Mouse (Mus musculus) midbrain, embryonic 13.5 days (tissue): Measurements from ENCODE around the gene Nisch. TPM values are rescaled to one million over a fixed set of nuclear protein-coding genes. Genes with fewer than 3 reads are reported as not detected.

ENCODE experiments used
- ATAC-seq: fragments of 200-750 bp; cut with Nextera tagmentation; 2 replicates; pipeline ENCODE4 v1.8.0; 2017; ENCODE audit warnings: mild to moderate bottlenecking, moderate TSS enrichment, moderate library complexity
- H3K27ac ChIP-seq: fragments of 300-500 bp; sonication (generic); 2 replicates; pipeline ENCODE4 v1.5.1; 2015; ENCODE audit warnings: inconsistent platforms, mild to moderate bottlenecking, moderate library complexity
- H3K27me3 ChIP-seq: fragments of 300-500 bp; sonication (generic); 2 replicates; pipeline ENCODE4 v1.6.1; 2015; ENCODE audit warnings: mild to moderate bottlenecking, inconsistent platforms
- H3K36me3 ChIP-seq: fragments of 300-500 bp; sonication (generic); 2 replicates; pipeline ENCODE4 v1.6.1; 2015; ENCODE audit warnings: mild to moderate bottlenecking, inconsistent platforms
- H3K4me1 ChIP-seq: fragments of 300-500 bp; sonication (generic); replicated peaks from 2 replicates; pipeline ENCODE4 v1.6.1; 2015; ENCODE audit warnings: inconsistent platforms
- H3K4me2 ChIP-seq: fragments of 300-500 bp; sonication (generic); replicated peaks from 2 replicates; pipeline ENCODE4 v1.6.1; 2015; ENCODE audit warnings: moderate library complexity, mild to moderate bottlenecking, inconsistent platforms
- H3K4me3 ChIP-seq: fragments of 300-500 bp; sonication (generic); replicated peaks from 2 replicates; pipeline ENCODE4 v1.5.1; 2015; ENCODE audit warnings: mild to moderate bottlenecking, inconsistent platforms
- H3K9ac ChIP-seq: fragments of 300-500 bp; sonication (generic); replicated peaks from 2 replicates; pipeline ENCODE4 v1.6.1; 2015; ENCODE audit warnings: mild to moderate bottlenecking, inconsistent platforms
- H3K9me3 ChIP-seq: fragments of 300-500 bp; sonication (generic); 2 replicates; pipeline ENCODE4 v1.6.1; 2016; ENCODE audit warnings: mild to moderate bottlenecking, inconsistent platforms
- WGBS: fragments of 180-500 bp; shearing (Covaris S2); methylation state at CpG from one replicate; pipeline ENCODE4 v1.1.7; 2015; 5-methylcytosine and 5-hydroxymethylcytosine counted together
- polyA plus RNA-seq: library from polyadenylated mRNA; unstranded; fragments of >200 nt; fragmentation: Nextera tagmentation; extraction: Ambion mirVana; gene quantifications from 2 replicates; pipeline ENCODE4 v1.2.1, GENCODE M21; 2015

Nisch gene
- polyA plus RNA-seq, 1 experiment from 2014 or later = 385 TPM

- Histone ChIP-seq H3K4me3 (no peak overlapping the region), H3K9me3 (no peaks in the 10 kb centered on the region), H3K36me3 (peaks cover 84% of the 10 kb centered on the region), H3K4me2 (no peak overlapping the region), H3K9ac (no peak overlapping the region), H3K4me1 (no peaks in the 10 kb centered on the region), H3K27me3 (no peaks in the 10 kb centered on the region), H3K27ac (no peak overlapping the region)
- 92% methylated on average over 12 of the region's 12 CpGs for WGBS
- no peak for ATAC-seq
Measured at GRCm38 (mm10) chr14:31139666-31140065, 77.1 kb downstream of the Nisch start.

- WGBS = 95% methylated on average over 9 of the region's 9 CpGs
- no peaks in the 10 kb centered on the region for H3K27me3 ChIP-seq
- peaks cover 5% of the 10 kb centered on the region for H3K4me1 ChIP-seq
- H3K9ac ChIP-seq = no peak overlapping the region
- no peaks in the 10 kb centered on the region for H3K9me3 ChIP-seq
- peaks cover 89% of the 10 kb centered on the region for H3K36me3 ChIP-seq
- no peak for ATAC-seq
- H3K4me2 ChIP-seq = no peak overlapping the region
- H3K27ac ChIP-seq = no peak overlapping the region
- no peak overlapping the region for H3K4me3 ChIP-seq
Measured at GRCm38 (mm10) chr14:31138897-31139429, 77.8 kb downstream of the Nisch start.

GRCm38 (mm10) chr14:31138219-31138896, 78.4 kb downstream of the Nisch start:
- no peaks in the 10 kb centered on the region for H3K9me3 ChIP-seq
- H3K27me3 ChIP-seq = no peaks in the 10 kb centered on the region
- 84% methylated on average over 23 of the region's 35 CpGs for WGBS
- peaks cover 11% of the 10 kb centered on the region for H3K4me1 ChIP-seq
- no peak overlapping the region for H3K9ac ChIP-seq
- H3K4me3 ChIP-seq = no peak overlapping the region
- H3K36me3 ChIP-seq = peaks cover 89% of the 10 kb centered on the region
- H3K4me2 ChIP-seq = no peak overlapping the region
- ATAC-seq = 0 out of 2 replicates have a peak, but pooled peaks have one; percentile 3
- no peak overlapping the region for H3K27ac ChIP-seq

GRCm38 (mm10) chr14:31137791-31138190, 79.0 kb downstream of the Nisch start:
- 77% methylated on average over 11 of the region's 11 CpGs for WGBS
- H3K27me3 ChIP-seq = no peaks in the 10 kb centered on the region
- H3K36me3 ChIP-seq = peaks cover 87% of the 10 kb centered on the region

DNA sequence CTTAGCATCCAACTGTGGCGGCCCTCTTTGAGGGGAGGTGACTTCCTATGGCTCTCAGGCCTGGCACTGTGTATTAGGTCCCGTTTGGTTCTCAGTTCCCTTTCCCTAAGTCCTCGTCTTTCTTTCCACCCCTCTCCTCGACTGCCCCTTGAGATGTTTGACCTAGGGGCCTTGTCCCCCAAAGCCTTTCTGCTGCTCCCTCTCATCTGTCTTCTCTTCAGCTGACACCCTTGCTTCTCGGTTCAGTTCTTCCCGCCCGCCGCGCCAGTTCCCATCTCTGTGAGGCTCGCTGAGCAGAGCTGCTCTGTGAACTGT, 79.5 kb downstream of the Nisch start:
- no peaks in the 10 kb centered on the region for H3K27me3 ChIP-seq
- H3K4me3 ChIP-seq = no peak overlapping the region
- H3K36me3 ChIP-seq = peaks cover 81% of the 10 kb centered on the region
- no peak overlapping the region for H3K9ac ChIP-seq
- no peak overlapping the region for H3K4me2 ChIP-seq
- WGBS = 87% methylated on average over 10 of the region's 10 CpGs
- peaks cover 23% of the 10 kb centered on the region for H3K4me1 ChIP-seq
- no peak for ATAC-seq
- H3K27ac ChIP-seq = no peak overlapping the region
- H3K9me3 ChIP-seq = no peaks in the 10 kb centered on the region

More at GRCm38 (mm10) chr14:31137791-31138190, 79.0 kb downstream of the Nisch start:
- no peak for ATAC-seq
- no peak overlapping the region for H3K4me3 ChIP-seq
- no peak overlapping the region for H3K4me2 ChIP-seq
- H3K9ac ChIP-seq = no peak overlapping the region
- H3K4me1 ChIP-seq = peaks cover 17% of the 10 kb centered on the region
- H3K27ac ChIP-seq = no peak overlapping the region
- no peaks in the 10 kb centered on the region for H3K9me3 ChIP-seq

GRCm38 (mm10) chr14:31136411-31137280, 80.1 kb downstream of the Nisch start:
- Histone ChIP-seq H3K4me3 (no peak overlapping the region), H3K4me1 (peaks cover 29% of the 10 kb centered on the region), H3K27ac (no peak overlapping the region), H3K27me3 (no peaks in the 10 kb centered on the region), H3K9ac (no peak overlapping the region), H3K9me3 (no peaks in the 10 kb centered on the region), H3K36me3 (peaks cover 76% of the 10 kb centered on the region), H3K4me2 (no peak overlapping the region)
- ATAC-seq = no peak
- WGBS = 93% methylated on average over 26 of the region's 26 CpGs

DNA sequence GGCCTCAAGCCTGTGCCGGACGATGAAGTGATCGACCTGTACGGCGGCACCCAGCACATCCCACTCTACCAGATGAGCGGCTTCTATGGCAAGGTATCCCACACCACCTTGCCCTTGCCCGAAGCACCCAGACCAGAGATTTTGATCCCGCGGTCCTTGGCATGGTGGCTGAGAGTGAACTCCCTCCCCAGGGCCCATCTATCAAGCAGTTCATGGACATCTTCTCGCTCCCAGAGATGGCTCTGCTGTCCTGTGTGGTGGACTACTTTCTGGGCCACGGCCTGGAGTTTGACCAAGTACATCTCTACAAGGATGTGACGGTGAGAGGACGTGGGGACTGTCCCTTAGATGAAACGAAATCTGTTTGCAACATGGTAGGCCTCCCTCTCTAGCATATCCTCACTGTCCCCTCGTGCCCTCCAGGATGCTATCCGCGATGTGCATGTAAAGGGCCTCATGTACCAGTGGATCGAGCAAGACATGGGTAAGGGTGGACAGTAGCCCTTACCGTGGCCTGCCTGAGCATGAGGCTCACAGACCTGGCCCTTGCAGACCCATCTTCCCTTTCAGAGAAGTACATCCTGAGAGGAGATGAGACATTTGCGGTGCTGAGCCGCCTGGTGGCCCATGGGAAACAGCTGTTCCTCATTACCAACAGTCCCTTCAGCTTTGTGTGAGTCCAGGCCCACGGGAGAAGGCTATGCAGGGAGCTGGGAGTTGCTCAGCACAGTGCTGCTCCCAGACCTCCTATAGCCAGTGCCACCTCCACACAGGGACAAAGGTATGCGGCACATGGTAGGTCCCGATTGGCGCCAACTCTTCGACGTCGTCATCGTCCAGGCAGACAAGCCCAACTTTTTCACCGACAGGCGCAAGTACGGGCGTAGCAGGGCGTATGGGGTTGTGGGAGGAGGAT, 81.0 kb downstream of the Nisch start:
- no peak for ATAC-seq
- no peaks in the 10 kb centered on the region for H3K9me3 ChIP-seq
- H3K36me3 ChIP-seq = peaks cover 67% of the 10 kb centered on the region
- H3K27me3 ChIP-seq = no peaks in the 10 kb centered on the region
- no peak overlapping the region for H3K4me2 ChIP-seq
- peaks cover 31% of the 10 kb centered on the region for H3K4me1 ChIP-seq
- WGBS = 96% methylated on average over 34 of the region's 34 CpGs
- H3K9ac ChIP-seq = no peak overlapping the region
- H3K4me3 ChIP-seq = no peak overlapping the region
- no peak overlapping the region for H3K27ac ChIP-seq

DNA sequence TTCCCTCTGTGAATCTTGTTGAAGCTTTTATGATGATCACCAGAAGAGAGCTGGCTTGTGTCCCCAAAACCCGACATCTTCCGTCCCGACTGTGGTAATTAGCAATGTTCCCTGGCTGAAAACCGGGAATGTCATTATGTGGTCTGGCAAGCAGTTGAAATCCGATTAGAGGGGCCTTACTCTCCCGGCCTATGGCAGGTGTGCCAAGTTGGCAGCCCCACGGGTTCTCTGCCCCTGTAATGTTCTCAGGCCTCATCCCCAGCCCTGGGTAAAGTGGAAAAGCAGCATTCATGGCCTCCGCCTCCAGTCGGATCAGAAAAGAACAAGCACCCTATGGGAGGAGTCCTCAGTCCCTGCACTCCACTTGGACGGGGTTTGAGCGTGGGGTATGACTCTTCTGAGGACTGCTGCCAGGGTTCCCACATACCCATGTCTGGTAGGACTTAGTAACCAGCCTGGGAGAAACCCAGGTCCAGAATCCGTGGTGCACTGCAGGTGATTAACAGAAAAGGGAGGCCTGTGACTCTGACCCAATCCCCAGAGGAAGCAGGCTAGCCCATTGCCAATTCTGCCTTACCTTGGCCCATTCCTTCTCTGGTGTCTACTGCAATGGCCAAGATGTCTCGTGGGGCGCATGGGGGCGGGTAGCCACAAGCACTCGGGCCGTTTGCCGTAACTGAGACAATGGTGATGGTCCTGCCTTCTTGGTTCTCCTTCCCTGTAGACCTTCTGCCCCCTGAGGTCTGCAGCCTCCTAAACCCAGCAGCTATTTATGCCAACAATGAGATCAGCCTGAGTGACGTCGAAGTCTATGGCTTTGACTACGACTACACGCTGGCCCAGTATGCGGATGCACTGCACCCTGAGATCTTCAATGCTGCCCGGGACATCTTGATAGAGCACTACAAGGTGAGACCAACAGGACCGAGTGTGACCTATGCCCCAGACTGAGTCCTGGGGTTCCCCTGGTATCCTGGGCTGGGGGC, 82.4 kb downstream of the Nisch start:
- ATAC-seq = no peak
- 92% methylated on average over 25 of the region's 25 CpGs for WGBS
- Histone ChIP-seq H3K4me1 (peaks cover 44% of the 10 kb centered on the region), H3K4me2 (no peak overlapping the region), H3K27me3 (no peaks in the 10 kb centered on the region), H3K4me3 (no peak overlapping the region), H3K9ac (no peak overlapping the region), H3K36me3 (peaks cover 52% of the 10 kb centered on the region), H3K27ac (no peak overlapping the region), H3K9me3 (no peaks in the 10 kb centered on the region)

GRCm38 (mm10) chr14:31133023-31133665, 83.6 kb downstream of the Nisch start:
- 0 out of 2 replicates have a peak overlapping the region, but pooled peaks have one; percentile 21 for H3K27ac ChIP-seq
- peak overlapping the region; percentile 79; the same call in 1 of the 2 replicates for H3K4me3 ChIP-seq
- peak overlapping the region; percentile 46; the same call in 1 of the 2 replicates for H3K9ac ChIP-seq
- no peaks in the 10 kb centered on the region for H3K27me3 ChIP-seq
- ATAC-seq = no peak
- H3K4me2 ChIP-seq = peak overlapping the region; percentile 86
- peaks cover 41% of the 10 kb centered on the region for H3K36me3 ChIP-seq
- WGBS = 80% methylated on average over 11 of the region's 11 CpGs
- peaks cover 47% of the 10 kb centered on the region for H3K4me1 ChIP-seq
- no peaks in the 10 kb centered on the region for H3K9me3 ChIP-seq

DNA sequence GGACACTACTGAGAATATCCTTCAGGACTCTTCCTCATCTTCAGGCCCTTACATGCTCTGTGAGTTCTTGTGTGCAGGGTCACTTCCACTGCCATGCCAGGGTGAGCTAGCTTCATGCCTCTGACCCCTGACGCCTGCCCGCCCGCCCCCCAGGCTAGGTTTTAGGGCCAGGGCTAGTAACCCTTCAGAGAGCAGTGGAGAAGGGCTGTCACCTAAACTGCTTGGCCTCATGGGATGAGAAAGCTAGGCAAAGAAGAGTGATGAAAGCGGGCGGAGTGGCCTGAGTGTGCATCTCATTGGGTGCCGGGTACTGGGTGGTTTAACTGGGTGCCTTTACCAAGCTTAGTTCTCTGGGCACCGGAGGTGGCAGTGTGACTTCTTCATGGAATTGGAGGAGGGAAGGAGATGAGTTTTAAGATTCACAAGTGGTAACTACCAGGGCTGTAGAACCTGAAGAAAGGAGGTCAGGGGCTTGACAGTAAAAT, 84.2 kb downstream of the Nisch start:
- peaks cover 51% of the 10 kb centered on the region for H3K4me1 ChIP-seq
- ATAC-seq = no peak
- H3K4me2 ChIP-seq = peak overlapping the region; percentile 86
- H3K27me3 ChIP-seq = no peaks in the 10 kb centered on the region
- peak overlapping the region; percentile 79 for H3K4me3 ChIP-seq
- peaks cover 34% of the 10 kb centered on the region for H3K36me3 ChIP-seq
- H3K27ac ChIP-seq = no peak overlapping the region
- no peaks in the 10 kb centered on the region for H3K9me3 ChIP-seq
- H3K9ac ChIP-seq = peak overlapping the region; percentile 91
- 88% methylated on average over 7 of the region's 7 CpGs for WGBS
